Mouse (Mus musculus): ENCODE results near the gene Csta1.

DNA sequence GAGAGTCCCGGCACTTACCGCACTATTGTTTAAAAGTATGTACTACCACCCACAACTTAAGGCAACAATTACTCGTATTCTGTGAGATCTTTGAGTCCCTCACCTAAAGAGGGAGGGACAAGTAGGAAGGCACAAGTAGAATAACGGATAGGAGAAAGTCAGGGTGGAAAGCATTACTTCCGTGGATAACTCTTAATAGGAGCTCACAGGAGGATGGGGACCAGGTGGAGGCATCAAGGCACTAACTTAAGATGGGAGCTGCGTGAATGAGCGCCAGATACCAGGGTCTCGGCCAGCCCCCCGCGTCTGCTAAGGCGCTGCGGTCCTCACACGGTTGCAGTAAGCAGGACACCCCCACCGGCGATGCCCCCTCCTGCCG, 60.0 kb downstream of the Csta1 start:
- TF ChIP-seq EP300 (IDR thresholded peaks at IDR 0.05; ENCODE audit: low read depth) (no peak), CTCF (IDR thresholded peaks at IDR 0.05; ENCODE audit: low read depth) (no peak)

All from heart, postnatal 0 days (tissue).